Mouse (Mus musculus) kidney, postnatal 25 days (tissue): ENCODE data around the gene Gstt2.
A peak's percentile ranks its signal among the peaks of the same experiment; 100 is the strongest.

Experiments used
- DNase-seq, 2 experiments: peaks; one replicate each; pipeline ENCODE4 v3.0.0; 2021; ENCODE audit warnings: mixed read lengths in 2 of 2

The Gstt2 gene

DNA sequence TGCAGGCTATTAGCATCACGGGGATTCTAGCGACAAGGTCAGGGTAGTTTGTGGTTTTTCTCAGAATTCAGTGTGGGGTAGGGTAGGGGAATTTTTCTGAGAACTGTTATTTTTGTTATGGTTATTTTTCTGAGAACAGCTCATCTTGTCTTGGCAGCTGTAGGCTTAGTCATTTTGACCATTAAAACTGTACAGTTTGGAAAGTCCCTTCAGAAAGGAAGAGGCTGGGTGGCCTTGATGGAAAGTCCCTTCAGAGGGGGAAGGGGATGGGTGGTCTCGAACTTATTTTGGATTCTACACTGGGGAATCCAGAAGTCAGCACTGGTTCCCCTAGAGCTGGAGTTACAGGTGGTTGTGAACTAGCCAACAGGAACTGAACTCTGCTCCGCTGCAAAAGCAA, 12.7 kb downstream of the Gstt2 start:
- no peak for DNase-seq

DNA sequence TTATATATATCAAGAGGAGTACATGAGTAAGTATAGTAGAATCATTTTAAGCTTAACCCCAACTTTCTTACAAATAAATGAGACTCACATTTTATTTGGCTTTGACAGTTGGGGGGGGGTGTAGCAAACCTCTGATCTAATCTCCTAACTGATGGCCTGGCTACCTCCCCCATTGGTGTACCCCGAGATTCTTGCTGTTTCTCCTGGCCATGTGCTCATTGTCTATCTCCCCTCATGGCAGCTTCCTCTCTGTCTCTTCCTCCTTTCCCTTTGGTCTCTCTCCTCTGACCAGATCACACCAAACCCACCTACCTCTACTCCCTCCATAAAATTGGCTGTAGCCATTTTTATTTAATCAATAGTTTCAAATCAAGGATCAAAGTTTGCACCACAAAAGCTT, 13.4 kb downstream of the Gstt2 start:
- no peak for DNase-seq

DNA sequence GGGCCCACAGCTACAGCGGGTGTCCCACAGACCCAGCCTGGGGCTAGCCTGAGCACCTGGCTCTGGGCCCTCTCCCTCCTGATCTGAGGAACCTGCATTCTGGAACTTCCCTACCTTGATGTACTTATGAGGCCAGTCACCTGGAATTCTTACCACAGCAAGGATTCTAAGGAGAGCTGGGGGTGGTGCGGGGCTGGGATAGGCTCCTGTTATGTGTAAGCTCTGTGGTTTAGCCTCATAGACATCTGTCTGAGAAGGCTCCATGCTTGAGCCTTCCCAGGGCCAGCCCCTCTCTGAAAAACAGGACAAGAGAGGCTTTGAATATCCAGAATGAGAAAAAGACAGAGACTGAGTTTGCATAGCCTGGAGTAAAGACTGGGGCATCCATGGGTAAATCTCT, 14.8 kb downstream of the Gstt2 start, which contains the start of gene Gstt4:
Gene Gstt4, minus strand, starts transcription at position 101 of the 400 bp plus-strand sequence.
- no peak for DNase-seq

DNA sequence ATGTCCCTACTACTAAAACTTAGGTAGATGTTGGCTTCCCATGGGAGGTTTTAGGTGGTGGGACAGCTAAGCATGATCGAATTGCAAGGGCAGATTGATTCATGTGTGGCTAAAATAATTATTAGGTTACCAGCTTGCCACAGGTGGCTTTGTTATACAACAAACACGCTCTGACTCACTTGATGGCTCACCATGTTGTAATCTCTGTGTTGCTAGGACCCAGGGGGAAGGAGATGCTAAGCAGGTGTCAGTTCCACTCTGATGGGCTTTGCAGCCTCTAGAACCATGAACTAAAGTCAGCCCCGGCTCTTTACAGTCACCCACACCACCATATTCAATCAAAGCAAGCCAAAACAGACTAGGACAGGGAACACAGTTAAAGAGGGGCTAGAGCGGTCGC, 17.3 kb downstream of the Gstt2 start:
- DNase-seq = no peak

DNA sequence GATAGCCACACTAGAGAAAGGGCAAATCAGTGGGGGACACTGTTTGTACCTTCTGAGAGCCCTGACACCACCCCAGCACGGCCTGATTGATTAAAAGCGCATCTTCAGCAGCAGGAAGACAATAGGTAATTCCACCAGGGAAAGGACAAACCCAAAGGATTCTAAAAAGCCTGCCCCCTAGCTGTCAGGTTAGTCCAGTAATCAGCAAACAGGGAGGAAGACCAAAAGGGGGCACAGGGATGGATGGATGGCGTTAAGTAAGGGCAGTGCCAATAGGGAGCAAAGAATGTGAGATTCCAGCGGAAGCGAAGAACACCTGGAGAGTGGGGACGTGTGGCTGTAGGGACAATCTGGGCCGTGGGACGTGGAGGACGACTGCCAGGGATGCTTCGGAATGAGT, 18.6 kb downstream of the Gstt2 start:
- no peak for DNase-seq

DNA sequence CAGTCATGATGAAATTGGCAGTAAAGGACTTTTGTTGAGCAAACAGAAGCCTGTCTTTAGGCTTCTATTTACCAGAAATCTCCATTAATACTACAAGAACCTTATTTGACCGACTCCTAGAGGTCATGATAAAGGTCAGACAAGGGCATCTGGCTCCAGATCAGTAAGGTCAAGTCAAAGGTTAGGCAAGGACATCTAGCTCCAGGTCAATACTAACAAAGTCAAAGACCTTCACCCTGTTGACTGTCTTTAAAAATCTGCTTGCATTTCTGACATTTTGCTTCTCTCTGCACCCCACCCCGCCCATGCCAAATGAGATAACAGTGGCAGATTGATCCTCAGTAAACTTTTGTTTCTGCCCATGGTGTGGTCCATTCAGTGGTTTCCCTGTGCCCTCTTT, 33.0 kb downstream of the Gstt2 start:
- DNase-seq = no peak

DNA sequence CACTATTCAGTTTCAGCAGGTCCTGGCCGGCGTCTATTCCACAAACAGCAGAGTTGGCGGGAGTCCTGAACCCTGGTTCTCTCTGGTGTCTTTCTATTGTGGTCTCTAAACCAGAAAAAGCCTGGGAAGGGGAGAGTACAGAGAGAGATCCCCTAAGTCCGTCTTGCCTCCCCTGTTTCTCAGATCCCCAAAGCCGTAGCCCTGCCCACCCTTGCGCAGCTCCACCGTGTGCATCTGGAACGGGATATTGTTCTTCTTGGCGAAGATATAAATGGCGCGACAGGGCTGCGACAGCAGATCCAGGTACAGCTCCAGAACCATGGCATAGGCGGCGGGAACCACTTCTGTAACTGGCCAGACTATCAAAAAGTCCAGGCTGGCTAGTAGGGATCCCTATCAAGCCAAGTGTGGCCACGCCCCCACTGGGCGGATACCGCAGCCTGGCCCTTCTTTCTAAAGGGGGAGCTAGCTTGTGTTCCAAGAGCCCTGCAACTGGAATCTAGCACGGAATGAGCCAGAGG, 39.0 kb downstream of the Gstt2 start, which contains the start of gene Gstt1:
Gene Gstt1, minus strand, starts transcription at position 409 of the 521 bp plus-strand sequence.
- DNase-seq = peak; percentile 79 to 87

DNA sequence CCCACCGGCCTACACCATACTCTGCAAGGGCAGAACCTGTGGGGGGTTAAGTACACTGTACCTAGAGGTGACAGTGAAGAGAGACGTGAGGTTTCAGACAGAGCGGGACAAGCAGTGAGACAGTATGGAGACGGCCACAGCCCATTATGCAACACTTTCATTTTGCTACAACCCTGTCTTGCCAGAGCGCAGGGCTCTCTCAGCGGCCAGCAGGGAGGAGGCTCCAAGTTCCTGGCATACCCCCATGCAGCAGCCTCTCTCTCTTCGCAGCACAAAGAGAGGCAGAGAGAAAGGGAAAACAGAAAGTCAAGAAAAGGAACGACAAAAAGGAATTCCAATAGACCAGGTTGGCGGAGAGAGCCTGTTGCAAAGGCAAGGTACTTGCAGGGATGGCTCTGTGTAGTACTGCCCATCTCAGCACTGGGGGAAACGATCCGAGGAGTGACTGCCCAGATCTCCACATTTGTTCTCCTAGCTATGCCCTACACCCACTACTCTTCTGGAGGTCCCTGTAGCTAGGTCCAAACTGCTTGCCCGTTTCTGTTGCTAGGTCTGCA, 39.5 kb downstream of the Gstt2 start:
- peak; percentile 60 to 83 for DNase-seq

DNA sequence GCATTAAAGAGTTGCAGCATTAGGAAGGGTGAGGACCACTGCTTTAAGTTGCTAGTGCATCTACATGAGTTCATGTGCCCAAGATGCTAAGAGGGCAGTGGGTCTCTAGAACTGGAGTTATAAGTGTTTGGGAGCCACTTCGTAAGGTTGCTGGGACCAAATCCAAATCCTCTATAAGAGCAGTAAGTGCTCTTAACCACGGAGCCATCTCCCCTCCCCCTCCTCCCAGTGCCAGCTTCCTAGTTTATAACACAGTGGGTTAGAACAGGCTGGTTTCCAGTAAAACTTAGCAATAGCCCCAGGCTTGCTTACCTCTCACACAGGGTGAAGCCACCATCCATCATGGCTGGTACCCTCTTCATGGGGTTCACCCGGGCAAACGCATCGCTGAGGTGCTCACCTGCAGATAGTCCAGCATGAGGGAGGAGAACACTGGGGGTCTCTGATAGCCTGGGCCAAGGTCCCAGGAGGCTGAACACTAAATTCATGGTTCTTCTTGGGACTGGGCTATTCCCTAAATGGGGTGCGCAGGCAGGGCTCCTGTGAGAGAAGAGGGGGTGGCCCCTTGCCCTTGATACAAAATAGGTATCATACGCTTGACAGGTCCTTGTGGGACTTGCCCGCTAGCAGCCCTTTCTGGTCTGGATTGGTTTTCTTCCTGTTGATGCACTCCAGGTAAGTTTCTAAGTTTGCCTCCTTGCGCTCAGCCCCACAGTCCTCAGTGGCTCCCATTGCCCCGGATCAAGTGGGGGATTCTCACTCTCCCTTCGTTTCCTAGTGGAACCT, 40.3 kb downstream of the Gstt2 start:
- peak; percentile 26 to 60 for DNase-seq

DNA sequence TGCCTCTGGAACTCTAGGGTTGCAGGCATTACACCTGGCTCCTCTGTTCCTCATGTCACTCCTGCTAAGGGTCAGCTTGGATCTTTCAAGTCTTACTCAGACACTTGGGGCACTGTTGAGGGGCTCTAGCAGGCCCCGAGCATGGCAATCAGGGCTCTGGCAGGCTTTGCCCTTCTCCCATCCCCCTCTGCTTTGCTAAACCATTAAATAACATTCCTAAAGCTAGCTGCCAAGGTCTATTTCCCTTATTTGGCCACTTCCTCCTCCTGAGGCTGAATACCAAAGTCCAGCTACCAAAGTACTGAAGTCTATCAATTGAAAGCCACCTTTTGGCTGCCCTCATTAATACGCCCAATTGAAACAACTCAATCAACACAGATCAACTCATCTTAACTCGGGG, 42.3 kb downstream of the Gstt2 start:
- DNase-seq = peak; percentile 66 to 82

DNA sequence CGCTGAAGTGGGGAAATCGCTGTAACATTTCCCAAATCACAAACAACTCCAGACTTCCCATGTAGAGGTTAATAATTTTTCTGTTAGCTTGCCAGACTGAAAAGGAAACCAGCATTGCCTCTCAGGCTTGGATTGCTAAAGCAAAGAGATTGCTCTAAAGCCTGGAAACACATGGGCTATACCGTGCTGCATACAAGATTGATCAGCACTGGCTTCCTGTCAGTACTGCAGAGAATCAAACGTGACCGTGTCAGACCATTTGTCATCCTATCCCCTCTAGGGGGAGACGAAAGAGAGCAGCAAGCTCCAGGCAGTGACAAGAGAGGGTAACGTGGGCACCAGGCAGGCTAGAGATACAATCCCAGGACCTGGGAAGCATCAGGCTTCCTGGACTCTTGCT, 46.5 kb downstream of the Gstt2 start:
- no peak for DNase-seq

DNA sequence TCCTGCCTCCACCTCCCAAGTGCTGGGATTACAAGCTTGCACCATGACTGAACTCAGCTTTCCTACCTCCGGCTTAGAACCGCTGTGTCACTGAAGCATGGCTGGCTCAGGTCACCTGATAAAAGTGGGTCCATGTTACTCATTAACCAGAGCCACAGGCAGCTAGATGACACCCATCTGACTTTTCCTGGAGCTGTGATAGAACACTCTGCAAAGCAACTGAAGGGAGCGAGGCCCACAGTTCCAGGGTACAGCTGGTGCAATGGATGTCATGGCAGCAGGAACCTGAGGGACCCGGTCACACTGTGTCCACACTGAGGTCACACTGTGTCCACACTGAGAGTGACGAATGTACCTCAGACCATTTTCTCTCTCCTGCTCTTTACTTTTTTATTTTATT, 47.4 kb downstream of the Gstt2 start:
- DNase-seq = peak; percentile 71 to 89

DNA sequence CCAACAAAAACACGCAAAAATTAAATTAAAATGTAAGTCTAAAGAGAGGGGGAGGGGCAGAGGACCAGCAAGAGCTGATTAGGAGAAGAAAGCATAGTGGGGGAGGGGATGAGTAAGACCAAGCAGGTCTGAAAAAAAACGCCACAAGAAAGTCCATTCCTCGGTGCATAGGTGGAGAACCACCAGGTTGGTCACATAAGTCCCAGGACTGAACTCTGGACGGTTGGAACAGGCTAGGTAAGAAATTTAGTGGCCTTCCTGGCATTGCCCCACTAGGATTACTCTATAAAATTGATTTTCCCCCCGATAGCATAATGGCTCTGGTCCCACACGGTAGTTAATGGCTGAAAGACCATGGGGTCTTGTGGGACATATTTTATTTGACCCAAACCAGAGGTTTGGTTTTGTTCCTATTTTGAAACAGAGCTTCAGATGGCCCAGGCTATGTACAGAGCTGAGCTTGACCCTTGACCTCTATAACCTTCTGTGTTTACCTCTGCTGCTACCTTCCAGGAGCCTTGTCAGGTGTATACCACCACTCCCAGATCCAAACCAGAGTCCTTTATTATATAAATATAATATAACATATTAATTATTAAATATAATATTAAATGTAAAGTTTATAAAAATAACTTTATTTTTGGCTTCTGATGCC, 48.0 kb downstream of the Gstt2 start:
- no peak for DNase-seq

DNA sequence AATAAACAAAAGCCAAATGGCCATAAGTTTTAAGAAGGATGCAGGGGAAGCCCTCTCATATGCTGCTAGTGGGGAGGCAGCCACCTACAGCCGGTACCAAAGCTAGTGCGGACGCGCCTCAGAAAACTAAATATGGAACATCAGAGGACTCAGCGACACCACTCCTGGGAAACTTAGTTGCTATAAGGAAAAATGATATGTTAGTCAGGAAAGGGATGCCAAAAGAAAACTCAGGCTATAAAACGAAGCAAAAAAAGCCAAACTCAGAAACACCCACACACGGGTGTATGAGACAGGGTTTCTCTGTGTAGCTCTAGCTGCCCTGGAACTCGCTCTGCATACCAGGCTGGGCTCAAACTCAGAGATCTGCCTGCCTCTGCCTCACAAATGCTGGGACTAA, 48.9 kb downstream of the Gstt2 start:
- DNase-seq = no peak

DNA sequence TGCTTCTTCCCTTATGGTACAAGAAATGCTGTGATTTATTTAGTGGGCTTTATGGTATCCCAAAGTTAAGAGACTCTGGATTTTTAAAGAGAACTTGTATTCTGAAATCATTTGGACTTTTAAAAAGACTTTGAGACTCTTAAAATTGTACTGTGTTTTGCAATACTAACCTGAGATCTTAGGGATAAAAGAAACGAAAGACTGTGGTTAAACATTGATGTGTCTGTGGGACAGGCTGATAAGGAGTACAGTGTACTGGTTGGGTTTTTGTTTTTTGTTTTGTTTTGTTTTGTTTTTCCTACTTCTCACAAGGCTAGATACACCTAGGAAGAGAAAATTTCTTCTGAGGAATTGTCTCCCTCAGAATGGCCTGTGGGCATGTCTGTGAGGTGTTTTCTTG, 51.8 kb downstream of the Gstt2 start:
- no peak for DNase-seq
